Mouse (Mus musculus): ENCODE results near the gene Cmip. TPM values are rescaled to one million over a fixed set of nuclear protein-coding genes. Genes with fewer than 3 reads are reported as not detected.
A peak's percentile ranks its signal among the peaks of the same experiment; 100 is the strongest.
"Not testable (repeated sequence)": the region's sequence is repeated elsewhere in the genome, so short reads cannot be mapped to it uniquely, and the experiment has no call there.

Gene Cmip
- polyA plus RNA-seq, 1 experiment from 2014 or later = 9.8 TPM

GRCm38 (mm10) chr8:117409056-117409455, 152.2 kb downstream of the Cmip start:
- peaks cover 17% of the 10 kb centered on the region for H3K4me1 ChIP-seq
- no peak overlapping the region for H3K4me3 ChIP-seq
- no peaks in the 10 kb centered on the region for H3K27me3 ChIP-seq (ENCODE audit: poor library complexity, severe bottlenecking)
- no peak for DNase-seq (ENCODE audit: extremely low spot score, low spot score)
- no peak overlapping the region for H3K27ac ChIP-seq
- H3K36me3 ChIP-seq (replicated peaks) = peaks cover 10% of the 10 kb centered on the region
- WGBS = 77% methylated on average over 7 of the region's 7 CpGs
- H3K9me3 ChIP-seq = no peaks in the 10 kb centered on the region

GRCm38 (mm10) chr8:117410391-117410790, 153.5 kb downstream of the Cmip start:
- Histone ChIP-seq H3K36me3 (replicated peaks) (peaks cover 16% of the 10 kb centered on the region), H3K27me3 (ENCODE audit: poor library complexity, severe bottlenecking) (no peaks in the 10 kb centered on the region), H3K27ac (no peak overlapping the region), H3K4me3 (no peak overlapping the region), H3K9me3 (no peaks in the 10 kb centered on the region), H3K4me1 (peaks cover 16% of the 10 kb centered on the region)
- DNase-seq (ENCODE audit: extremely low spot score, low spot score) = no peak
- WGBS = 84% methylated on average over 10 of the region's 10 CpGs

- H3K27me3 ChIP-seq (ENCODE audit: poor library complexity, severe bottlenecking) = no peaks in the 10 kb centered on the region
- H3K9me3 ChIP-seq = no peaks in the 10 kb centered on the region
- no peak for DNase-seq (ENCODE audit: extremely low spot score, low spot score)
- H3K4me3 ChIP-seq = no peak overlapping the region
- H3K27ac ChIP-seq = no peak overlapping the region
- H3K4me1 ChIP-seq = peaks cover 16% of the 10 kb centered on the region
- WGBS = 88% methylated on average over 10 of the region's 10 CpGs
- peaks cover 21% of the 10 kb centered on the region for H3K36me3 ChIP-seq (replicated peaks)
Measured at GRCm38 (mm10) chr8:117410901-117411300, 154.0 kb downstream of the Cmip start.

- DNase-seq (ENCODE audit: extremely low spot score, low spot score) = no peak
- 93% methylated on average over 10 of the region's 10 CpGs for WGBS
- peaks cover 34% of the 10 kb centered on the region for H3K36me3 ChIP-seq (replicated peaks)
Measured at GRCm38 (mm10) chr8:117412232-117412631, 155.4 kb downstream of the Cmip start.

DNA sequence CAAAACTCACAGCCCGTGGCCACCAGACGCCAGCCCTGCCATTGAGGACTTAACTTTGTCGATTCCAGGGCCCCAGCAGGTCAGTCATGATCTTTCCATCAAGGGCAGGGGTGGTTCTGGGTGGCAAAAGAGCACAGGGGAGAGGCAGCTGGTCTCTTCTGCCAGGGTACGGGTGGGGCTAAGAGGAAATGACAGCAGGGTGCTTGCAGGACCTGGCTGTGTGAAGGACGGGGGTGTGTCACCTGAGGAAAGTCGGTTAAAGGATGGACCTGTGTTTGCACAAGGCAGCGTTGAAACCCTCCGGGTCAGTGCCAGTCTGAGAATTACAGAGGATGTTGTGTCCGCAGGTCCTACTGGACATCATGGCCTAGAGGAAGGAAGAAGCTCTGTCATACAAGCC, 161.0 kb downstream of the Cmip start:
- no peaks in the 10 kb centered on the region for H3K9me3 ChIP-seq
- peaks cover 46% of the 10 kb centered on the region for H3K36me3 ChIP-seq (replicated peaks)
- DNase-seq (ENCODE audit: extremely low spot score, low spot score) = no peak
- no peaks in the 10 kb centered on the region for H3K4me1 ChIP-seq
- 93% methylated on average over 9 of the region's 9 CpGs for WGBS
- H3K4me3 ChIP-seq = no peak overlapping the region
- no peak overlapping the region for H3K27ac ChIP-seq
- no peaks in the 10 kb centered on the region for H3K27me3 ChIP-seq (ENCODE audit: poor library complexity, severe bottlenecking)

More at GRCm38 (mm10) chr8:117412232-117412631, 155.4 kb downstream of the Cmip start:
- H3K9me3 ChIP-seq = no peaks in the 10 kb centered on the region
- peaks cover 16% of the 10 kb centered on the region for H3K4me1 ChIP-seq
- no peak overlapping the region for H3K27ac ChIP-seq
- H3K4me3 ChIP-seq = no peak overlapping the region
- no peaks in the 10 kb centered on the region for H3K27me3 ChIP-seq (ENCODE audit: poor library complexity, severe bottlenecking)

- Histone ChIP-seq H3K4me3 (no peak overlapping the region), H3K36me3 (replicated peaks) (peaks cover 64% of the 10 kb centered on the region), H3K27me3 (ENCODE audit: poor library complexity, severe bottlenecking) (no peaks in the 10 kb centered on the region), H3K4me1 (no peaks in the 10 kb centered on the region), H3K27ac (peak overlapping the region; percentile 20; the same call in 1 of the 2 replicates), H3K9me3 (no peaks in the 10 kb centered on the region)
- DNase-seq (ENCODE audit: extremely low spot score, low spot score) = no peak
- 83% methylated on average over 17 of the region's 17 CpGs for WGBS
Measured at GRCm38 (mm10) chr8:117420841-117421534, 164.1 kb downstream of the Cmip start.

GRCm38 (mm10) chr8:117421838-117422237, 165.0 kb downstream of the Cmip start:
- Histone ChIP-seq H3K27me3 (ENCODE audit: poor library complexity, severe bottlenecking) (no peaks in the 10 kb centered on the region), H3K4me1 (no peaks in the 10 kb centered on the region), H3K9me3 (no peaks in the 10 kb centered on the region), H3K36me3 (replicated peaks) (peaks cover 64% of the 10 kb centered on the region), H3K27ac (no peak overlapping the region), H3K4me3 (no peak overlapping the region)
- no peak for DNase-seq (ENCODE audit: extremely low spot score, low spot score)
- WGBS = 90% methylated on average over 5 of the region's 5 CpGs

DNA sequence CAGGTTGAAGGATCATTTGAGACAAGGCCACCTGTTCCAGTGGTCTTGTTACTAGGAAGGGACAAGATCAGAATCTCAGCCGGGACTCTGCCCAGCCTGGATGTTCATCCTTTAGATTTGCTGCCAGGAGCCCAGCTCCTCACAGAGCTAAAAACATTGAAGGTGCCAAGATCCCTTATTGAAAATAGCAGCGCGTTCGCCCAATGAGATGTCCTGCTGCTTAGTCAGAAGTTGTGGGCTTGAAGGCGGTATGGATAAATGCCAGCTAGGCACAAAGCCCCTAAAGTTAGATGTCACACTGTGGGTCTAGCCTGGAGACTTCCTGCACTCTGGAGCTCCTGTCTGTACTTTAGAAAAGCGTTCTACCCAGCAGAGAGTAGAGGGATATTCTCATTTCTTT, 165.5 kb downstream of the Cmip start:
- Histone ChIP-seq H3K9me3 (no peaks in the 10 kb centered on the region), H3K27ac (no peak overlapping the region), H3K4me1 (no peaks in the 10 kb centered on the region), H3K27me3 (ENCODE audit: poor library complexity, severe bottlenecking) (no peaks in the 10 kb centered on the region), H3K36me3 (replicated peaks) (peaks cover 64% of the 10 kb centered on the region), H3K4me3 (no peak overlapping the region)
- WGBS = 96% methylated on average over 6 of the region's 6 CpGs
- DNase-seq (ENCODE audit: extremely low spot score, low spot score) = no peak

DNA sequence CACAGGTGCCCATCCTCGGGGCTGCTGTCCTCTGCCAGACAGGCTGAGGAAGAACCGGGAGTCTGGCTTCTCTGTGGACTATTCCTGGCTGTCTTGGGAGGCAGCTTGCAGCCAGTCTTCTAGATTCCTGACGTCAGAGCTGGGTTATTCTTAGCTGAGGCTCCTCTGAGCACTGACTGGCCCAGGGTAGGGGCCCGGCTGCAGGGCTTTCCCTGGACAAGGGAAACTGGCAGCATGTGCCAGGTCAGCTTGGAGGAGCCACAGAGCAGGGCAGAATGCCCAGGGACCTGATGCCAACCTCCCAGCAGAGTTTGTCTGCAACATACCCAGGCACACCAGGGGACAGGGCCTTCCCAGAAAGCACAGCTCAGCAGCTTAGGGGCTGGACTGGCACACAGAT, 166.2 kb downstream of the Cmip start:
- Histone ChIP-seq H3K36me3 (replicated peaks) (peaks cover 63% of the 10 kb centered on the region), H3K9me3 (no peaks in the 10 kb centered on the region), H3K4me3 (no peak overlapping the region), H3K4me1 (no peaks in the 10 kb centered on the region), H3K27ac (no peak overlapping the region), H3K27me3 (ENCODE audit: poor library complexity, severe bottlenecking) (no peaks in the 10 kb centered on the region)
- WGBS = 79% methylated on average over 4 of the region's 4 CpGs
- DNase-seq (ENCODE audit: extremely low spot score, low spot score) = no peak

DNA sequence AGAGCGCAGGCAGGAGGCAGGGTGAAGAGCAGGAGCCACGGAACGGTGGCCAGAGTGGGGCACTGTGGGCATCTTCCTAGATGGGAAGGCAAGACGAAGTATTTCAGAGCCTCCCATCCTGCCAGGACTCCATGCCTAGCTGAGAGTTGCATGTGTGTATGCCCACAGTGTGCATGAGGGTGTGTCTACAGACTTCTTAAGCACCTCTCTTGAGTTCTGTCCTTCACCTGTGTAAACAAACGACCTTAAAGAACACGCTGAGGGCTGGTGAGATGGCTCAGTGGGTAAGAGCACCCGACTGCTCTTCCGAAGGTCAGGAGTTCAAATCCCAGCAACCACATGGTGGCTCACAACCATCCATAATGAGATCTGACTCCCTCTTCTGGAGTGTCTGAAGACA, 171.0 kb downstream of the Cmip start:
- H3K36me3 ChIP-seq (replicated peaks) = peaks cover 90% of the 10 kb centered on the region
- not testable (repeated sequence) for H3K4me1 ChIP-seq; H3K4me3 ChIP-seq; H3K27me3 ChIP-seq (ENCODE audit: poor library complexity, severe bottlenecking); H3K27ac ChIP-seq; DNase-seq (ENCODE audit: extremely low spot score, low spot score); H3K9me3 ChIP-seq
- WGBS = 91% methylated on average over 8 of the region's 8 CpGs

GRCm38 (mm10) chr8:117428524-117429162, 171.8 kb downstream of the Cmip start:
- 80% methylated on average over 21 of the region's 21 CpGs for WGBS
- Histone ChIP-seq H3K36me3 (replicated peaks) (peaks cover 90% of the 10 kb centered on the region), H3K4me3 (no peak overlapping the region), H3K27ac (peak overlapping the region; percentile 9; the same call in 1 of the 2 replicates), H3K27me3 (ENCODE audit: poor library complexity, severe bottlenecking) (no peaks in the 10 kb centered on the region), H3K4me1 (peaks cover 6% of the 10 kb centered on the region; the same call in 1 of the 2 replicates), H3K9me3 (no peaks in the 10 kb centered on the region)
- DNase-seq (ENCODE audit: extremely low spot score, low spot score) = no peak

DNA sequence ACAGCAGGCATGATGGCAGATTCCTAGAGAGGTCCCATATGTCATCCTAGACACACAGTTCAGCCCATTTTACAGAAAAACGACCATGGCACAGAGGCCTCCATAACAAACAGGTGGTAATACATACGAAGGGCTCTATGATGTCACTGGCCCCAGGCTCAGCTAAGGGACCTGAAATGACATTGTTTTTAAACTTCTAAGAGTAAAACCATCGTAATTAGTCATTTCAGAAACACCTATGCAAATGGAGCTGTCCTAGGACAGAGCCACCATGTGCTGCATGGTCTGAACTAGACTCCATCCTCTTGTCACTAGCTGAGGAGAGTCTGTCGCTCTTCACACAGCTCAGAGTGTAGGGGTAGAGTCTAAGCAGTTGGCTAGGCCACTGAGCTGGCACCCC, 173.8 kb downstream of the Cmip start:
- H3K27me3 ChIP-seq (ENCODE audit: poor library complexity, severe bottlenecking) = no peaks in the 10 kb centered on the region
- H3K4me1 ChIP-seq = peaks cover 6% of the 10 kb centered on the region; the same call in 1 of the 2 replicates
- no peak overlapping the region for H3K4me3 ChIP-seq
- no peak for DNase-seq (ENCODE audit: extremely low spot score, low spot score)
- WGBS = 89% methylated on average over 4 of the region's 4 CpGs
- H3K36me3 ChIP-seq (replicated peaks) = peaks cover 91% of the 10 kb centered on the region
- H3K9me3 ChIP-seq = no peaks in the 10 kb centered on the region
- no peak overlapping the region for H3K27ac ChIP-seq

- no peaks in the 10 kb centered on the region for H3K9me3 ChIP-seq
- no peak overlapping the region for H3K27ac ChIP-seq
- H3K4me3 ChIP-seq = no peak overlapping the region
- DNase-seq (ENCODE audit: extremely low spot score, low spot score) = no peak
- no peaks in the 10 kb centered on the region for H3K27me3 ChIP-seq (ENCODE audit: poor library complexity, severe bottlenecking)
- 92% methylated on average over 3 of the region's 3 CpGs for WGBS
- H3K36me3 ChIP-seq (replicated peaks) = peaks cover 91% of the 10 kb centered on the region
- peaks cover 6% of the 10 kb centered on the region; the same call in 1 of the 2 replicates for H3K4me1 ChIP-seq
Measured at GRCm38 (mm10) chr8:117431554-117431953, 174.7 kb downstream of the Cmip start.

All from forebrain, embryonic 10.5 days (tissue).